Mouse (Mus musculus) neutrophil, adult 83 days (primary cell): Measurements from ENCODE around the gene Thoc2. TPM values are rescaled to one million over a fixed set of nuclear protein-coding genes. Genes with fewer than 3 reads are reported as not detected.

Experiments
- total RNA-seq, 2 experiments: library from RNA; stranded (reverse); gene quantifications; one replicate each; pipeline ENCODE4 v1.2.4; 2023

The Thoc2 gene
- total RNA-seq = 10 to 100 TPM; 54.6 to 58.9 TPM

GRCm38 (mm10) chrX:41920574-41920973, at the start of gene Thoc2:
TSS of gene Thoc2 (minus strand) at chrX:41920674.

Other genes starting within 250 kb of the Thoc2 start
- gene Xiap, start 139.0 kb upstream of the Thoc2 start, total RNA-seq = 10 to 100 TPM; 52.1 to 55.2 TPM
- gene Stag2, start 228.6 kb upstream of the Thoc2 start, total RNA-seq = 100 to 1,000 TPM; 140 to 150 TPM